Mouse (Mus musculus) neural tube, embryonic 11.5 days (tissue): Measurements from ENCODE around the gene Cps1. TPM values are rescaled to one million over a fixed set of nuclear protein-coding genes. Genes with fewer than 3 reads are reported as not detected.

Experiments
- ATAC-seq: fragments of 200-750 bp; cut with Nextera tagmentation; 2 replicates; pipeline ENCODE4 v1.8.0; 2017; ENCODE audit warnings: moderate number of reproducible peaks, mild to moderate bottlenecking, moderate TSS enrichment, moderate library complexity; ENCODE audit not compliant: insufficient read depth, low FRiP score, low TSS enrichment
- DNase-seq: peaks from one replicate; pipeline ENCODE4 v3.0.0-alpha.2; 2015; ENCODE audit warnings: low spot score
- H3K27ac ChIP-seq: fragments of 300-500 bp; sonication (generic); 2 replicates; pipeline ENCODE4 v1.5.1; 2014; ENCODE audit warnings: low read depth, mild to moderate bottlenecking, low read length
- H3K27me3 ChIP-seq: fragments of 300-500 bp; sonication (generic); 2 replicates; pipeline ENCODE4 v1.6.1; 2014; ENCODE audit warnings: mild to moderate bottlenecking, low read length, mixed read lengths; ENCODE audit not compliant: control insufficient read depth, insufficient read depth
- H3K36me3 ChIP-seq: fragments of 300-500 bp; sonication (generic); 2 replicates; pipeline ENCODE4 v1.6.1; 2014; ENCODE audit warnings: mild to moderate bottlenecking, low read length, moderate library complexity, mixed read lengths; ENCODE audit not compliant: control insufficient read depth, insufficient read depth
- H3K4me1 ChIP-seq: fragments of 300-500 bp; sonication (generic); 2 replicates; pipeline ENCODE4 v1.6.1; 2014; ENCODE audit warnings: low read length, mixed read lengths; ENCODE audit not compliant: control insufficient read depth, insufficient read depth
- H3K4me2 ChIP-seq: fragments of 300-500 bp; sonication (generic); 2 replicates; pipeline ENCODE4 v1.6.1; 2014; ENCODE audit warnings: low read depth, mild to moderate bottlenecking, moderate library complexity
- H3K4me3 ChIP-seq: fragments of 300-500 bp; sonication (generic); 2 replicates; pipeline ENCODE4 v1.5.1; 2014; ENCODE audit warnings: low read depth, low read length
- H3K9ac ChIP-seq: fragments of 300-500 bp; sonication (generic); 2 replicates; pipeline ENCODE4 v1.6.1; 2014; ENCODE audit warnings: mild to moderate bottlenecking, low read length
- H3K9me3 ChIP-seq: fragments of 300-500 bp; sonication (generic); 2 replicates; pipeline ENCODE4 v1.6.1; 2016; ENCODE audit warnings: low read length; ENCODE audit not compliant: control insufficient read depth
- WGBS: fragments of 180-500 bp; shearing (Covaris S2); extraction: QIAGEN DNeasy Blood & Tissue Kit; methylation state at CpG from one replicate; pipeline ENCODE4 v1.1.7; 2014; 5-methylcytosine and 5-hydroxymethylcytosine counted together
- polyA plus RNA-seq: library from polyadenylated mRNA; unstranded; fragments of >200 nt; fragmentation: Nextera tagmentation; extraction: Ambion mirVana; gene quantifications from 2 replicates; pipeline ENCODE4 v1.2.1, GENCODE M21; 2014

Gene Cps1
- polyA plus RNA-seq, 1 experiment from 2014 or later = 0.13 TPM

DNA sequence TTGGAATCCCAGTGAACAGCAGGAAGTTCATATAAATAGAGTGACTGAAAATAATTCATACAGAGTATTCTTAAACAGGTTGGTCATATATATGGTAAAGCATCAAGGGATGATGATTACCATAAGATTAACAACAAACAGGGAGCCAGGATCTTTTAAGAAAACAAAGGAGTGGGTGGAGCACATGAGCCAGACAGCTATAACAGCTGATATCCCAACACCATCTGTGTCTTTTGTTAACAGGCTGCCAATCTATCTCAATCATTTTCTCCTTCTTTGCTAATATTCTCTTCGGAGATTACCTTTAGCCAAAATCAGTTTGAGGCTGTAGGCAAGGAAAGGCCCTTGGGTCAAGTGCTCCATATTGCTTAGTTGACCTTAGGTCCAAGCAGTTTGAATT, 142.4 kb downstream of the Cps1 start:
- Histone ChIP-seq H3K27ac (no peak overlapping the region), H3K9ac (no peak overlapping the region), H3K9me3 (no peaks in the 10 kb centered on the region), H3K4me2 (no peak overlapping the region), H3K4me3 (no peak overlapping the region), H3K27me3 (no peaks in the 10 kb centered on the region), H3K4me1 (no peaks in the 10 kb centered on the region), H3K36me3 (no peaks in the 10 kb centered on the region)
- no peak for ATAC-seq
- WGBS = 58% methylated on average over 1 of the region's 1 CpGs
- no peak for DNase-seq

DNA sequence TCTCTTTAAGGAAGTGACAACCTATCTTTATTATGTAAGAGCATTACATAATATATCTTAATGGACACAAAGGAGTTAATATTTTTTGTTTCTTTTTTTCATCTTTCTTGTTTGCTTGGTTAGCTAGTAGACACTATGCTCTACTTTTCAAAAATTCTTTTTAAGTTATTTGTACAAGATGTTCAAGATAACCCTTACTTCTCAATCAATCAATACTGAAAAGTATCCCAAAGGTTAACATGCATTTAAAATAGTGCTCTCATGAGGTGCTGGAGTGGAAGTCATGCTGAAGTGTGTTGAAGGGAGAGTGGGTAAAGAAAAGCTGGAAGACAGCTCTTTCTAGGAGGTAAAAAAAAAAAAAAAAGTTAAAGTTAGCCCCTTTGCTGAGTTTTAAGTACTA, 145.1 kb downstream of the Cps1 start:
- H3K9ac ChIP-seq = no peak overlapping the region
- no peak for DNase-seq
- H3K27ac ChIP-seq = no peak overlapping the region
- H3K27me3 ChIP-seq = no peaks in the 10 kb centered on the region
- no peaks in the 10 kb centered on the region for H3K9me3 ChIP-seq
- H3K4me2 ChIP-seq = no peak overlapping the region
- H3K4me1 ChIP-seq = no peaks in the 10 kb centered on the region
- H3K4me3 ChIP-seq = no peak overlapping the region
- H3K36me3 ChIP-seq = no peaks in the 10 kb centered on the region
- ATAC-seq = no peak

DNA sequence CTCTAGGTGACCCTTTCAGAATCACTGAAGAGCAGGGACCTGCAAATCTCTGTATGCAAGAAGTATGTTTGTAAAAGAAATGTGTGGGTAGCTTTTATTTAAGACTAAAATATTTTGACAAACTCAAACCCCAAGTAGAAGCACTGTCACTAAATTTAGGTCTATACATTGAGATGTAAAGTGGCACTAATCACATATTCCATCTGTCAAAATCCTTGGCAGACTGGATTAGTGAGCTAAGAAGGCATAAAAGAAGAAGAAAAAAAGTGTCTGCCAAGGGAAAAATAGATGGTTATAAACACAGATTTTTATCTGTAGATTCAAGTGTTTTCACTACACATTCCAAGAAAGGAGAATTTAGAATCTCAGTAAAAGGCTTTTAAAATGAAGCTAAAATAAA, 145.6 kb downstream of the Cps1 start:
- no peaks in the 10 kb centered on the region for H3K36me3 ChIP-seq
- H3K4me3 ChIP-seq = no peak overlapping the region
- H3K4me1 ChIP-seq = no peaks in the 10 kb centered on the region
- H3K4me2 ChIP-seq = no peak overlapping the region
- ATAC-seq (no peak), DNase-seq (no peak)
- no peak overlapping the region for H3K27ac ChIP-seq
- H3K27me3 ChIP-seq = no peaks in the 10 kb centered on the region
- H3K9me3 ChIP-seq = no peaks in the 10 kb centered on the region
- no peak overlapping the region for H3K9ac ChIP-seq

DNA sequence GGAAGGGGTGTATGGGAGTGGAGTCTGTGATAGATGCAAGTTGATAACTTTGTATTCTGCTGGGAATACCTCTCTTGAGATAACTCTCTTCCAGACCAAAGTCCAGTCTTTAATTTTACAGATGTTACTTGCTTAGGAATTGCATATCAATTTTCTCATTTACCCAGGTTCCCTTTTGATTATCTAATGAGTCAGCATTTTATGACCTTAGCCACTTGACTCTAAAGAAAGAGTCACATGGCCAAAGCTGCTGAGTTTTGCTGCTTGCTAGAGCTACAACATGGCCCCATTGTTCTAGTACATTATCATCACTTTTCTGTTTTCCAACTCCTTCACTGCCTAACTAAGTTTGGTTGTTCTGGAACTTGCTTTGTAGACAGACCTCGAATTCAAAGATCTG, 153.4 kb downstream of the Cps1 start:
- Histone ChIP-seq H3K4me1 (no peaks in the 10 kb centered on the region), H3K36me3 (no peaks in the 10 kb centered on the region), H3K4me2 (no peak overlapping the region), H3K9ac (no peak overlapping the region), H3K27ac (no peak overlapping the region), H3K4me3 (no peak overlapping the region), H3K9me3 (no peaks in the 10 kb centered on the region), H3K27me3 (no peaks in the 10 kb centered on the region)
- ATAC-seq (no peak), DNase-seq (no peak)
- 86% methylated on average over 1 of the region's 1 CpGs for whole genome bisulfite sequencing

Other genes starting within 250 kb of the Cps1 start
- 63.7 and 76.6 TPM in 2 replicates for gene Myl1, start 177.6 kb upstream of the Cps1 start, polyA plus RNA-seq
- gene Lancl1, start 84.2 kb upstream of the Cps1 start, polyA plus RNA-seq = 111 and 119 TPM in 2 replicates